Mouse (Mus musculus) gonadal fat pad, adult 2 months (tissue): ENCODE measurements at regions not wholly inside any gene's neighbourhood (a gene's known extent, or its start where the extent isn't known, plus 50 kb on each side); places are given as distances from the start of the nearest gene placed in this dataset.

Experiments
- DNase-seq: peaks from one replicate; pipeline ENCODE4 v3.0.0-alpha.2; 2012; ENCODE audit warnings: low read depth

GRCm38 (mm10) chr15:50005142-50005541 lies 3879.6 kb upstream of the Gm7489 start:
- no peak for DNase-seq

GRCm38 (mm10) chr15:50046653-50047052 lies 3838.1 kb upstream of the Gm7489 start:
- no peak for DNase-seq

GRCm38 (mm10) chr15:50053468-50053867 lies 3831.2 kb upstream of the Gm7489 start:
- no peak for DNase-seq

- DNase-seq = no peak
These were observed 3830.8 kb upstream of the Gm7489 start for GRCm38 (mm10) chr15:50053892-50054291.

GRCm38 (mm10) chr15:50078246-50078645 lies 3806.5 kb upstream of the Gm7489 start:
- no peak for DNase-seq

GRCm38 (mm10) chr15:50082428-50082827 lies 3802.3 kb upstream of the Gm7489 start:
- DNase-seq = no peak

- DNase-seq = peak; percentile 28
These were observed 3782.0 kb upstream of the Gm7489 start for GRCm38 (mm10) chr15:50102596-50103277.

- DNase-seq = no peak
These were observed 3775.8 kb upstream of the Gm7489 start for GRCm38 (mm10) chr15:50108913-50109312.

- DNase-seq = no peak
These were observed 3730.8 kb upstream of the Gm7489 start for GRCm38 (mm10) chr15:50153863-50154262.

- no peak for DNase-seq
These were observed 3712.4 kb upstream of the Gm7489 start for GRCm38 (mm10) chr15:50172276-50172772.

GRCm38 (mm10) chr15:50183185-50183584 lies 3701.5 kb upstream of the Gm7489 start:
- no peak for DNase-seq
